Mouse (Mus musculus): ENCODE results near the gene Ear1.
"Not testable (repeated sequence)": the region's sequence is repeated elsewhere in the genome, so short reads cannot be mapped to it uniquely, and the experiment has no call there.

GRCm38 (mm10) chr14:43796905-43797470 is 78.3 kb downstream of the Ear1 start:
- not testable (repeated sequence) for TF ChIP-seq POLR2A (IDR thresholded peaks at IDR 0.05; ENCODE audit: borderline replicate concordance, extremely low read depth, insufficient read depth, insufficient read length, poor library complexity, severe bottlenecking); CTCF (IDR thresholded peaks at IDR 0.05; ENCODE audit: borderline replicate concordance, extremely low read depth, insufficient read depth, insufficient read length)

Measured in brain, embryonic 14.5 days (tissue).